Mouse (Mus musculus): Measurements from ENCODE around the gene Igll1. TPM values are rescaled to one million over a fixed set of nuclear protein-coding genes. Genes with fewer than 3 reads are reported as not detected.
"Not testable (repeated sequence)": the region's sequence is repeated elsewhere in the genome, so short reads cannot be mapped to it uniquely, and the experiment has no call there.

Gene Igll1
- polyA plus RNA-seq, 1 experiment from 2014 or later: 1.2 TPM

DNA sequence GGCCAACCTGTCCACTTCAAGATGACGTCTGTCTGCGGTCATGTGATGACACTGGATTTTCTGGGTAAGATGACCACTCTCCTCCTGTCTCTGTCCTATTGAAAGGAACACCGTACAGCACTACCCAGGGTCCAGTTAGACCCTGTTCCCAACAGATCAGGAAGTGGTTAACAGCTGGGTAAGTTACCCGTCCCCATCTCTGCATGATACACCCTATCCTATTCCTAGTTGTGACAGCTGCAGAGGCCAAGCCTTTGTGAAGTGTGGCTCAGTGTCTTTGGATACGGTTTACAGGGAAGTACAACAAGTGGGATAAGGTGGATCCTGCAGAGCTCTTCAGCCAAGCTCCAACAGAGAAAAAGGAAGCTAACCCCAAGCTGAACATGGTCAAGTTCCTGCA is 15.2 kb upstream of the Igll1 start:
- 83% methylated on average over 5 of the region's 5 CpGs for WGBS

DNA sequence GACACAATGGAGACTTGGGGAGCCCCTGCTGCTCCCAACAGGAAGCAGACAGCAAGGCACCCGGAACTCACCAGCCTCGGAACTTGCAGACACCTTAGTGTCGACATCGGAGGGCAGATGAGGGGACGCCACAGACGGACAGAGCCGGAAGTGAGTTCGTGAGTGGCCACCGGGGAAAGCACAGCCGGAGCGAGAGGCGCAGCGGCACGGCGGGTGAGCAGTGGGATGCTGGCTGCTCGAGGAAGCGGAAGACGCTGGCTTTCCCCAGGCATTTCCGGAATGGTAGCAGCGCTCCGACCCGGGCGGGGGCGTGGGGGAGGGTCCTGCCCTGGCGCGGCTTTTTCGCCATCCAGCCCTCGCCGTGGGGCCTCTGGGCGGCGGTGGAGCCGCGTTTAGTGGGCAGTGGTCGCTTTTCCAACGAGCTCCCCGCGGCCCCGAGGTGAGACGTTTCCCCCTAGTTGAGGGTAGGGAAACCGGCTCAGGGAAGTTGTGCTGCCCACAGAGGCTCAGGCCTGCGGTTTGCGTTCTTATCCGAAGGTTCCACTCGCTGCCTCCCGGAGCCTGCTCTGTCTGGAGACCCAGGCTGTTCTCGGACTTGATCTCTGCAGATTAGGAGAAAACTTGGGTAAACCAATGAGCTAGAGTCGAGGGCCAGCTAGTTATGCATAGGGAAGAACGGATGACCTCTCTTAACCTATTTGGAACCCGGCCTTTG is 7.0 kb upstream of the Igll1 start, which contains the start of the genes Top3b and Vpreb1:
Gene Top3b (plus strand): TSS at position 120 of the 715 bp plus-strand sequence.
Gene Vpreb1 (minus strand): TSS at position 227 of the 715 bp plus-strand sequence.
- WGBS: under 1% methylated on average over 49 of the region's 49 CpGs
- Histone ChIP-seq H3K4me2 (peak within 1 kb of the TSS; percentile 64), H3K4me1 (0 out of 2 replicates have a peak, but pooled peaks cover 3% of the 10 kb centered on the region), H3K36me3 (peaks cover 2% of the 10 kb centered on the region; the same call in 1 of the 2 replicates), H3K4me3 (replicated peaks) (peak within 1 kb of the TSS; percentile 72), H3K27ac (peak within 1 kb of the TSS; percentile 96), H3K9me3 (no peaks in the 10 kb centered on the region), H3K9ac (peak within 1 kb of the TSS; percentile 80), H3K27me3 (replicated peaks) (no peaks in the 10 kb centered on the region)
- ATAC-seq (ENCODE audit: insufficient read depth, low FRiP score, low read depth): peak; percentile 97

More for the DNA sequence above, 15.2 kb upstream of the Igll1 start:
- Histone ChIP-seq H3K27ac (no peak overlapping the region), H3K9ac (no peak overlapping the region), H3K9me3 (no peaks in the 10 kb centered on the region), H3K27me3 (replicated peaks) (no peaks in the 10 kb centered on the region), H3K4me3 (replicated peaks) (no peak overlapping the region), H3K4me2 (no peak overlapping the region), H3K4me1 (no peaks in the 10 kb centered on the region), H3K36me3 (peaks cover 52% of the 10 kb centered on the region)
- ATAC-seq (ENCODE audit: insufficient read depth, low FRiP score, low read depth): no peak

DNA sequence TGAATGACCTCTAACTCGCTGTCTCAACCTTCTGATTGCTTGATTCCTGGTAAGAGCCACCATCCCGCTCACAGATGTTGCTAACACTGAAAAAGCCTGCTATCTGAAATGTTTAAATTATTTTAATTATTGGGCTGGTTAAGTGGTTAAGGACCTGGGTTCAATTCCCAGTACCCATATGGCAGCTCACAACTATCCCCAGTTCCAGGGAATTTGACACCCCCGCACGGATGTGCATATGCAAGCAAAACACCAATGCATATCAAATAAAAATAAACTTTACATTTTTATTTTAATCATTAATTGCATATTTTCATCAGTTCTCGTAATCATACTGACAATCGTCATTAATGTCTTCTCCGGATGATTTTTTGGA is 6.4 kb upstream of the Igll1 start:
- peak overlapping the region; percentile 64 for H3K4me2 ChIP-seq
- peak; percentile 11; the same call in 1 of the 2 replicates for ATAC-seq (ENCODE audit: insufficient read depth, low FRiP score, low read depth)
- H3K27ac ChIP-seq: peak overlapping the region; percentile 96
- H3K36me3 ChIP-seq: no peaks in the 10 kb centered on the region
- H3K9me3 ChIP-seq: no peaks in the 10 kb centered on the region
- 0 out of 2 replicates have a peak, but pooled peaks cover 3% of the 10 kb centered on the region for H3K4me1 ChIP-seq
- H3K27me3 ChIP-seq (replicated peaks): no peaks in the 10 kb centered on the region
- peak overlapping the region; percentile 72 for H3K4me3 ChIP-seq (replicated peaks)
- no peak overlapping the region for H3K9ac ChIP-seq
- WGBS: 32% methylated on average over 7 of the region's 7 CpGs

GRCm38 (mm10) chr16:16865696-16866561 is 2.1 kb upstream of the Igll1 start:
- no peak for ATAC-seq (ENCODE audit: insufficient read depth, low FRiP score, low read depth)
- peak overlapping the region; percentile 31; the same call in 1 of the 2 replicates for H3K27ac ChIP-seq
- no peak overlapping the region for H3K4me2 ChIP-seq
- H3K4me1 ChIP-seq: 0 out of 2 replicates have a peak, but pooled peaks cover 3% of the 10 kb centered on the region
- H3K27me3 ChIP-seq (replicated peaks): no peaks in the 10 kb centered on the region
- H3K4me3 ChIP-seq (replicated peaks): no peak overlapping the region
- WGBS: 38% methylated on average over 5 of the region's 5 CpGs
- no peak overlapping the region for H3K9ac ChIP-seq
- H3K36me3 ChIP-seq: no peaks in the 10 kb centered on the region
- H3K9me3 ChIP-seq: no peaks in the 10 kb centered on the region

DNA sequence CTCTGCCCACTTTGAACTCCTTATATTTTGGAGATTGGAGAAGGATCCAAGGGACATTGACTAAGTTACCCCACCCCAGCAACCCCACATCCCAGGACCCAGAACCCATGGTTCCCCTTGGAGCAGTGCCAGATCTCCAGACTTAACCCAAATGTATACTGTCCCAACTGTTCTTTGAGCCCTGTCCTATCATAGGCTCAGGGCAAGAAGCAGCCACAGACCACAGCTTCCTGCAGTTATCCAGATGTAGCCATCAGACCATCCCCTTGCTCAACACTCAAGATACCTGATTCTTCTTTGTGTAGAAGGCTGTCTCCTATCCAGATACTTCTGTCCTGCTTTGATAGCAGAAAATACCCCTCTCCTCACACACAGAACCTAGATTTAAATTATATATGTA is 1.4 kb upstream of the Igll1 start:
- 0 out of 2 replicates have a peak, but pooled peaks cover 3% of the 10 kb centered on the region for H3K4me1 ChIP-seq
- H3K27me3 ChIP-seq (replicated peaks): no peaks in the 10 kb centered on the region
- no peak overlapping the region for H3K4me2 ChIP-seq
- H3K9ac ChIP-seq: no peak overlapping the region
- no peak for ATAC-seq (ENCODE audit: insufficient read depth, low FRiP score, low read depth)
- H3K27ac ChIP-seq: no peak overlapping the region
- no peak overlapping the region for H3K4me3 ChIP-seq (replicated peaks)
- no peaks in the 10 kb centered on the region for H3K36me3 ChIP-seq
- H3K9me3 ChIP-seq: no peaks in the 10 kb centered on the region

DNA sequence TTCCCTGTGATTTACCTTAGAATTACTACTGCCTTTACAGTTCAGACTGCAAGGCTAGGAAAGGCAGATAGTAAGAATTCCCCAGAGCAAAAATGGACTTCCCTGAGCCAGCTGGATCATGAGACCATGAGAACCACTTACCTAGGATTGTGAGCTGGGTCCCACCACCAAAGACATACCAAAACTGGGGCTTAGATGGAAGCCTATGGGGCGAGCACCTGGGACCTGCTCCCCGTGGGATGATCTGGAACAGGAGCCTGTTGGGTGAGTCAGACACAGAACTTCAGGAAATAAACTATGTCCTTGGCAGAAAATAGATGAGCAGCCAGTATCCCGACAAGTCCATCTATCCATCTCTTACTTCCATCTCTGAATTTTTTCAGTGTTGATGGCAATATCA is 1.5 kb downstream of the Igll1 start:
- Histone ChIP-seq H3K27ac (no peak overlapping the region), H3K4me2 (no peak overlapping the region), H3K4me1 (0 out of 2 replicates have a peak, but pooled peaks cover 3% of the 10 kb centered on the region), H3K9ac (no peak overlapping the region), H3K36me3 (no peaks in the 10 kb centered on the region), H3K4me3 (replicated peaks) (no peak overlapping the region), H3K27me3 (replicated peaks) (no peaks in the 10 kb centered on the region), H3K9me3 (no peaks in the 10 kb centered on the region)
- ATAC-seq (ENCODE audit: insufficient read depth, low FRiP score, low read depth): no peak
- 77% methylated on average over 3 of the region's 3 CpGs for WGBS

- Histone ChIP-seq H3K9ac (no peak overlapping the region), H3K27ac (no peak overlapping the region), H3K4me3 (replicated peaks) (no peak overlapping the region), H3K4me1 (no peaks in the 10 kb centered on the region), H3K27me3 (replicated peaks) (no peaks in the 10 kb centered on the region), H3K9me3 (no peaks in the 10 kb centered on the region), H3K4me2 (no peak overlapping the region), H3K36me3 (no peaks in the 10 kb centered on the region)
- no peak for ATAC-seq (ENCODE audit: insufficient read depth, low FRiP score, low read depth)
- WGBS: 72% methylated on average over 13 of the region's 13 CpGs
Measured at GRCm38 (mm10) chr16:16856731-16857476, 6.9 kb downstream of the Igll1 start.

DNA sequence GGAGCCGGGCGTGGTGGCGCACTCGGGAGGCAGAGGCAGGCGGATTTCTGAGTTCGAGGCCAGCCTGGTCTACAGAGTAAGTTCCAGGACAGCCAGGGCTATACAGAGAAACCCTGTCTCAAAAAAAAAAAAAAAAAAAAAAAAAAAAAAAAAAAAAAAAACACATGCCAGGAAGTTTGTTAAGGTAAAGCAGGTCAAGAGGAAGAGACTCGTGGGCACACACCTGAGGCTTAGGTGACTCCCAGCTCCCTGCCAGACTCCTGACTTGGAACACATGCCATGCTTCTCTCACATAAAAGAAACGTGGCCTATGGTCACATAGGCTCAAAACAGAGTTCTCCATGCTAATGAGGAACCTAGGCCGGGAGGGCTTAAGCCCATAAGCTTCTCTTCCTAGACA is 7.7 kb downstream of the Igll1 start:
- H3K9me3 ChIP-seq; H3K4me3 ChIP-seq (replicated peaks); H3K4me2 ChIP-seq; ATAC-seq (ENCODE audit: insufficient read depth, low FRiP score, low read depth); H3K4me1 ChIP-seq; H3K9ac ChIP-seq; H3K27ac ChIP-seq; H3K36me3 ChIP-seq; H3K27me3 ChIP-seq (replicated peaks): not testable (repeated sequence)
- 82% methylated on average over 9 of the region's 9 CpGs for WGBS

DNA sequence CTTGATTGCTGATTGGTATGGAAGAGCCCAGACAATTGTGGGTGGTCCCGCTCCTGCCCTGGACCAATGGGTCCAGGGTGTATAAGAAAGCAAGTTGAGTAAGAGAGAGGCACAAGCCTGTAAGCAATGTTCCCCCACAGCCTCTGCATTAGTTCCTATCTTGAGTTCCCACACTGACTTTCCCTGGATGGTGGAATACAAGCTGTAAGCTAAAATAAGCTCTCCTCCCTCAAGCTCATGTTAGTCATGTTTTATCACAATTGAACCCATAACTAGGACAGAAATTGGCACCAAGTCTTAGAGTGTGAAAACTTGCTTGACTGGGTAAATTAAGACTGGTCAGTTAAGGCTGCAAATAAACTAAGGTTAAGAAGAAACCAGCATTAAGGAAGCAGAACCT is 8.2 kb downstream of the Igll1 start:
- ATAC-seq (ENCODE audit: insufficient read depth, low FRiP score, low read depth): no peak
- WGBS: 93% methylated on average over 1 of the region's 1 CpGs
- no peak overlapping the region for H3K9ac ChIP-seq
- no peak overlapping the region for H3K4me2 ChIP-seq
- no peaks in the 10 kb centered on the region for H3K27me3 ChIP-seq (replicated peaks)
- H3K36me3 ChIP-seq: no peaks in the 10 kb centered on the region
- no peak overlapping the region for H3K27ac ChIP-seq
- no peaks in the 10 kb centered on the region for H3K4me1 ChIP-seq
- H3K4me3 ChIP-seq (replicated peaks): no peak overlapping the region
- no peaks in the 10 kb centered on the region for H3K9me3 ChIP-seq

DNA sequence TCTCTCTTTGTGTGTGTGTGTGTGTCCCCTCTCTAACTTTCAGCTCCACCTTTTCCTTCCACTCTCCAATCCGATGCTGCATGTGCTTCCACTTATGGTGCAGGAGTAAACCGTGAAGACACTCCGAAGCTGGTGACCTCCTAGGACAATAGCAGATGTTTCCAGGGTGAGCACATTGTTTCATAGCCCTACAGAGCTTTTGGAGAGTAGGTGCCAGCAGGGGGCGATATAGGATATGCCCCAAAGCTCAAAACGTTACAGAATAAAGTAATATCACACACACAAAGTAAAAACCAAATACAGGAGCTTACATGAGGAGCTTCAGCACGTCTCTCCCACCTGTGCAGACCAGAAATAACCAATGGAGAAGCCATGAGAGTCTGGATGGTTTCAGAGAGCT is 8.9 kb downstream of the Igll1 start:
- no peak overlapping the region for H3K9ac ChIP-seq
- no peaks in the 10 kb centered on the region for H3K9me3 ChIP-seq
- no peak overlapping the region for H3K4me2 ChIP-seq
- H3K27ac ChIP-seq: no peak overlapping the region
- H3K36me3 ChIP-seq: no peaks in the 10 kb centered on the region
- no peaks in the 10 kb centered on the region for H3K27me3 ChIP-seq (replicated peaks)
- H3K4me1 ChIP-seq: no peaks in the 10 kb centered on the region
- H3K4me3 ChIP-seq (replicated peaks): no peak overlapping the region
- ATAC-seq (ENCODE audit: insufficient read depth, low FRiP score, low read depth): no peak
- 27% methylated on average over 6 of the region's 6 CpGs for WGBS

GRCm38 (mm10) chr16:16852411-16852810 is 11.4 kb downstream of the Igll1 start:
- Histone ChIP-seq H3K9ac (no peak overlapping the region), H3K4me1 (no peaks in the 10 kb centered on the region), H3K27me3 (replicated peaks) (no peaks in the 10 kb centered on the region), H3K27ac (no peak overlapping the region), H3K36me3 (no peaks in the 10 kb centered on the region), H3K4me3 (replicated peaks) (no peak overlapping the region), H3K9me3 (no peaks in the 10 kb centered on the region), H3K4me2 (no peak overlapping the region)
- 86% methylated on average over 3 of the region's 3 CpGs for WGBS
- no peak for ATAC-seq (ENCODE audit: insufficient read depth, low FRiP score, low read depth)
